Mouse (Mus musculus): ENCODE data around the gene Gm10428. TPM values are rescaled to one million over a fixed set of nuclear protein-coding genes. Genes with fewer than 3 reads are reported as not detected.

The Gm10428 gene
- polyA plus RNA-seq, 1 experiment from 2014 or later, result not detected

- H3K4me3 ChIP-seq (replicated peaks; ENCODE audit: low read length), result no peak overlapping the region
- H3K4me2 ChIP-seq (ENCODE audit: low read length), result no peak overlapping the region
- ATAC-seq, result no peak
- no peaks in the 10 kb centered on the region for H3K27me3 ChIP-seq (replicated peaks; ENCODE audit: control insufficient read depth, insufficient read depth, low read length)
- H3K9me3 ChIP-seq (ENCODE audit: control insufficient read depth, low read length), result no peaks in the 10 kb centered on the region
- H3K36me3 ChIP-seq (ENCODE audit: control insufficient read depth, insufficient read depth), result no peaks in the 10 kb centered on the region
- no peak overlapping the region for H3K27ac ChIP-seq (ENCODE audit: low read length)
- no peak overlapping the region for H3K9ac ChIP-seq (replicated peaks; ENCODE audit: low read depth, low read length)
- H3K4me1 ChIP-seq (replicated peaks; ENCODE audit: control insufficient read depth, insufficient read depth, low read length), result peaks cover 5% of the 10 kb centered on the region
- 77% methylated on average over 6 of the region's 6 CpGs for WGBS
Measured at GRCm38 (mm10) chr11:62757906-62758305, 5.0 kb downstream of the Gm10428 start.

- no peaks in the 10 kb centered on the region for H3K9me3 ChIP-seq (ENCODE audit: control insufficient read depth, low read length)
- H3K27me3 ChIP-seq (replicated peaks; ENCODE audit: control insufficient read depth, insufficient read depth, low read length), result no peaks in the 10 kb centered on the region
- no peak for ATAC-seq
- WGBS, result 70% methylated on average over 11 of the region's 11 CpGs
- no peak overlapping the region for H3K27ac ChIP-seq (ENCODE audit: low read length)
- peaks cover 5% of the 10 kb centered on the region for H3K4me1 ChIP-seq (replicated peaks; ENCODE audit: control insufficient read depth, insufficient read depth, low read length)
- H3K4me2 ChIP-seq (ENCODE audit: low read length), result no peak overlapping the region
- no peak overlapping the region for H3K4me3 ChIP-seq (replicated peaks; ENCODE audit: low read length)
- H3K36me3 ChIP-seq (ENCODE audit: control insufficient read depth, insufficient read depth), result no peaks in the 10 kb centered on the region
- H3K9ac ChIP-seq (replicated peaks; ENCODE audit: low read depth, low read length), result no peak overlapping the region
Measured at GRCm38 (mm10) chr11:62758491-62758890, 5.6 kb downstream of the Gm10428 start.

GRCm38 (mm10) chr11:62760755-62761457 is 8.0 kb downstream of the Gm10428 start:
- Histone ChIP-seq H3K4me1 (replicated peaks; ENCODE audit: control insufficient read depth, insufficient read depth, low read length) (peaks cover 5% of the 10 kb centered on the region), H3K27ac (ENCODE audit: low read length) (no peak overlapping the region), H3K9ac (replicated peaks; ENCODE audit: low read depth, low read length) (no peak overlapping the region), H3K27me3 (replicated peaks; ENCODE audit: control insufficient read depth, insufficient read depth, low read length) (no peaks in the 10 kb centered on the region), H3K9me3 (ENCODE audit: control insufficient read depth, low read length) (no peaks in the 10 kb centered on the region), H3K4me3 (replicated peaks; ENCODE audit: low read length) (no peak overlapping the region), H3K36me3 (ENCODE audit: control insufficient read depth, insufficient read depth) (no peaks in the 10 kb centered on the region), H3K4me2 (ENCODE audit: low read length) (no peak overlapping the region)
- 82% methylated on average over 9 of the region's 9 CpGs for WGBS
- no peak for ATAC-seq

GRCm38 (mm10) chr11:62776510-62776909 is 23.6 kb downstream of the Gm10428 start:
- H3K4me1 ChIP-seq (replicated peaks; ENCODE audit: control insufficient read depth, insufficient read depth, low read length), result no peaks in the 10 kb centered on the region
- H3K9me3 ChIP-seq (ENCODE audit: control insufficient read depth, low read length), result peaks cover 56% of the 10 kb centered on the region
- WGBS, result 96% methylated on average over 7 of the region's 7 CpGs
- ATAC-seq, result no peak
- no peaks in the 10 kb centered on the region for H3K27me3 ChIP-seq (replicated peaks; ENCODE audit: control insufficient read depth, insufficient read depth, low read length)
- no peak overlapping the region for H3K27ac ChIP-seq (ENCODE audit: low read length)
- no peak overlapping the region for H3K4me3 ChIP-seq (replicated peaks; ENCODE audit: low read length)
- H3K9ac ChIP-seq (replicated peaks; ENCODE audit: low read depth, low read length), result no peak overlapping the region
- H3K36me3 ChIP-seq (ENCODE audit: control insufficient read depth, insufficient read depth), result peaks cover 43% of the 10 kb centered on the region
- H3K4me2 ChIP-seq (ENCODE audit: low read length), result no peak overlapping the region

GRCm38 (mm10) chr11:62788935-62789616 is 36.2 kb downstream of the Gm10428 start, which contains the start of gene Zfp286:
Gene Zfp286, minus strand, starts transcription at chr11:62789462.
- Histone ChIP-seq H3K4me1 (replicated peaks; ENCODE audit: control insufficient read depth, insufficient read depth, low read length) (peaks cover 10% of the 10 kb centered on the region), H3K4me2 (ENCODE audit: low read length) (peak within 1 kb of the TSS; percentile 82), H3K27ac (ENCODE audit: low read length) (peak within 1 kb of the TSS; percentile 66; the same call in 1 of the 2 replicates), H3K27me3 (replicated peaks; ENCODE audit: control insufficient read depth, insufficient read depth, low read length) (no peaks in the 10 kb centered on the region), H3K9ac (replicated peaks; ENCODE audit: low read depth, low read length) (peak within 1 kb of the TSS; percentile 65), H3K9me3 (ENCODE audit: control insufficient read depth, low read length) (peaks cover 5% of the 10 kb centered on the region), H3K36me3 (ENCODE audit: control insufficient read depth, insufficient read depth) (peaks cover 25% of the 10 kb centered on the region), H3K4me3 (replicated peaks; ENCODE audit: low read length) (peak within 1 kb of the TSS; percentile 59)
- peak; percentile 97 for ATAC-seq
- 5% methylated on average over 34 of the region's 34 CpGs for WGBS

GRCm38 (mm10) chr11:62789617-62789936 is 36.7 kb downstream of the Gm10428 start:
- peak overlapping the region; percentile 82 for H3K4me2 ChIP-seq (ENCODE audit: low read length)
- peak overlapping the region; percentile 59 for H3K4me3 ChIP-seq (replicated peaks; ENCODE audit: low read length)
- H3K27ac ChIP-seq (ENCODE audit: low read length), result peak overlapping the region; percentile 66; the same call in 1 of the 2 replicates
- peak overlapping the region; percentile 65 for H3K9ac ChIP-seq (replicated peaks; ENCODE audit: low read depth, low read length)
- no peak for ATAC-seq
- peaks cover 4% of the 10 kb centered on the region for H3K9me3 ChIP-seq (ENCODE audit: control insufficient read depth, low read length)
- H3K27me3 ChIP-seq (replicated peaks; ENCODE audit: control insufficient read depth, insufficient read depth, low read length), result no peaks in the 10 kb centered on the region
- peaks cover 20% of the 10 kb centered on the region for H3K36me3 ChIP-seq (ENCODE audit: control insufficient read depth, insufficient read depth)
- WGBS, result 58% methylated on average over 3 of the region's 3 CpGs
- H3K4me1 ChIP-seq (replicated peaks; ENCODE audit: control insufficient read depth, insufficient read depth, low read length), result peaks cover 10% of the 10 kb centered on the region

Other genes with a start within 250 kb of the Gm10428 start
- gene Cenpv, start 213.8 kb upstream of the Gm10428 start, polyA plus RNA-seq (2015; fragmentation: Nextera tagmentation; extraction: Ambion mirVana), result 79.5 and 86.3 TPM in 2 replicates
- gene Ubb, start 201.9 kb upstream of the Gm10428 start, polyA plus RNA-seq (2015; fragmentation: Nextera tagmentation; extraction: Ambion mirVana), result 4,671 and 4,745 TPM in 2 replicates
- gene Trpv2, start 178.6 kb upstream of the Gm10428 start, polyA plus RNA-seq (2015; fragmentation: Nextera tagmentation; extraction: Ambion mirVana), result 19.1 and 27.2 TPM in 2 replicates
- 9.7 and 10.6 TPM in 2 replicates for gene Lrrc75a, start 104.6 kb upstream of the Gm10428 start, polyA plus RNA-seq (2015; fragmentation: Nextera tagmentation; extraction: Ambion mirVana)
- 28.5 and 29.2 TPM in 2 replicates for gene Mmgt2, start 104.4 kb upstream of the Gm10428 start, polyA plus RNA-seq (2015; fragmentation: Nextera tagmentation; extraction: Ambion mirVana)
- gene Zfp287, start 21.2 kb upstream of the Gm10428 start, polyA plus RNA-seq (2015; fragmentation: Nextera tagmentation; extraction: Ambion mirVana), result 27.1 and 29.0 TPM in 2 replicates
- 38.8 and 39.6 TPM in 2 replicates for gene Zfp286, start 36.4 kb downstream of the Gm10428 start, polyA plus RNA-seq (2015; fragmentation: Nextera tagmentation; extraction: Ambion mirVana)
- 4.8 and 5.8 TPM in 2 replicates for gene Trim16, start 67.1 kb downstream of the Gm10428 start, polyA plus RNA-seq (2015; fragmentation: Nextera tagmentation; extraction: Ambion mirVana)
- gene Fbxw10, start 94.0 kb downstream of the Gm10428 start, polyA plus RNA-seq (2015; fragmentation: Nextera tagmentation; extraction: Ambion mirVana), result 0.21 and 0.25 TPM in 2 replicates
- gene Tvp23b, start 126.4 kb downstream of the Gm10428 start, polyA plus RNA-seq (2015; fragmentation: Nextera tagmentation; extraction: Ambion mirVana), result 55.0 and 64.9 TPM in 2 replicates
- 0.36 TPM in 1 of 2 replicates, not detected in the other for gene Cdrt4, start 198.1 kb downstream of the Gm10428 start, polyA plus RNA-seq (2015; fragmentation: Nextera tagmentation; extraction: Ambion mirVana)